Mouse (Mus musculus) kidney, embryonic 15.5 days (tissue): ENCODE data around the gene Tsku. TPM values are rescaled to one million over a fixed set of nuclear protein-coding genes. Genes with fewer than 3 reads are reported as not detected.
A peak's percentile ranks its signal among the peaks of the same experiment; 100 is the strongest.

Experiments used
- ATAC-seq: fragments of 200-750 bp; cut with Nextera tagmentation; replicated peaks from 2 replicates; pipeline ENCODE4 v1.8.0; 2017; ENCODE audit warnings: moderate TSS enrichment; ENCODE audit not compliant: low FRiP score
- H3K27ac ChIP-seq: fragments of 300-500 bp; sonication (generic); 2 replicates; pipeline ENCODE4 v1.5.1; 2015; ENCODE audit warnings: mild to moderate bottlenecking, inconsistent platforms
- H3K27me3 ChIP-seq: fragments of 300-500 bp; sonication (generic); 2 replicates; pipeline ENCODE4 v1.6.1; 2015; ENCODE audit warnings: inconsistent platforms
- H3K36me3 ChIP-seq: fragments of 300-500 bp; sonication (generic); 2 replicates; pipeline ENCODE4 v1.6.1; 2015; ENCODE audit warnings: inconsistent platforms
- H3K4me1 ChIP-seq: fragments of 300-500 bp; sonication (generic); 2 replicates; pipeline ENCODE4 v1.6.1; 2015; ENCODE audit warnings: inconsistent platforms
- H3K4me2 ChIP-seq: fragments of 300-500 bp; sonication (generic); 2 replicates; pipeline ENCODE4 v1.6.1; 2015; ENCODE audit warnings: moderate library complexity, mild to moderate bottlenecking, inconsistent platforms
- H3K4me3 ChIP-seq: fragments of 300-500 bp; sonication (generic); replicated peaks from 2 replicates; pipeline ENCODE4 v1.5.1; 2015; ENCODE audit warnings: mild to moderate bottlenecking, inconsistent platforms
- H3K9ac ChIP-seq: fragments of 300-500 bp; sonication (generic); 2 replicates; pipeline ENCODE4 v1.6.1; 2015; ENCODE audit warnings: mild to moderate bottlenecking, inconsistent platforms
- H3K9me3 ChIP-seq: fragments of 300-500 bp; sonication (generic); replicated peaks from 2 replicates; pipeline ENCODE4 v1.6.1; 2016; ENCODE audit warnings: inconsistent platforms
- WGBS: fragments of 180-500 bp; shearing (Covaris S2); methylation state at CpG from one replicate; pipeline ENCODE4 v1.1.7; 2015; ENCODE audit warnings: mixed read lengths; 5-methylcytosine and 5-hydroxymethylcytosine counted together
- polyA plus RNA-seq: library from polyadenylated mRNA; unstranded; fragments of >200 nt; fragmentation: Nextera tagmentation; extraction: Ambion mirVana; gene quantifications from 2 replicates; pipeline ENCODE4 v1.2.1, GENCODE M21; 2015

The Tsku gene
- polyA plus RNA-seq, 1 experiment from 2014 or later = 10.0 TPM

GRCm38 (mm10) chr7:98321083-98321482 lies 40.0 kb downstream of the Tsku start, which contains the start of gene Acer3:
TSS of gene Acer3 (minus strand) at chr7:98321208.
- H3K4me3 ChIP-seq = no peak within 1 kb of the TSS
- no peaks in the 10 kb centered on the region for H3K36me3 ChIP-seq
- ATAC-seq = no peak
- H3K9ac ChIP-seq = no peak within 1 kb of the TSS
- 89% methylated on average over 2 of the region's 2 CpGs for WGBS
- no peaks in the 10 kb centered on the region for H3K27me3 ChIP-seq
- H3K4me2 ChIP-seq = no peak within 1 kb of the TSS
- H3K27ac ChIP-seq = no peak within 1 kb of the TSS
- no peaks in the 10 kb centered on the region for H3K9me3 ChIP-seq
- H3K4me1 ChIP-seq = peaks cover 7% of the 10 kb centered on the region

DNA sequence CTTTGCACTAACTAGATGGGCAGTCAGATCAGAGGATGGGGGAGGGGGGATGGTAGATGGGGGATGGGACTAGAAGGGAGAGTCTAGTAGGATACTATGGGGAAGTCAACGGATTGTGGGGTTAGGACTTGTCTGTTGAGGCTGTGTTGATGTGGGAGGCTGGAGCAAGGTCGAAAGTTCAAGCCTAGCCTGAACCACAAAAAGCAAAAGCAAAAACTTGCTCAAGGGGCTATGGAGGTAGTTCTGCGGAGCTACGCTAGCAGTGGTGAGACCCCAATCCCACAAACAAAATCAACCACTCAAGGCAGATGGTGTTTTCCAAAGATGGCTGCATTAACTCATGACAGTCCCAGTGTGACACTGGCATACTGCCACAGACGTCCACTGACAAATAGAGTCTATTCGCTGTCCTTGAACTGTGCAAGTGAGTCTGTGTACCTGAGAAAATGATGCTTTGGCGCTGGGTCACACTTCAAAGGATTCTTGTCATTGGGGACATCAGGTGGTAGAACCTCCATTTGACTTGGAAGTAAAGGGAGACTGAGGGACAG lies 41.0 kb downstream of the Tsku start:
- Histone ChIP-seq H3K4me1 (peaks cover 7% of the 10 kb centered on the region), H3K36me3 (no peaks in the 10 kb centered on the region), H3K9ac (no peak overlapping the region), H3K4me2 (no peak overlapping the region), H3K27ac (no peak overlapping the region), H3K9me3 (no peaks in the 10 kb centered on the region), H3K27me3 (no peaks in the 10 kb centered on the region), H3K4me3 (no peak overlapping the region)
- ATAC-seq = no peak
- 86% methylated on average over 7 of the region's 7 CpGs for WGBS

- Histone ChIP-seq H3K27me3 (no peaks in the 10 kb centered on the region), H3K4me3 (no peak overlapping the region), H3K9me3 (no peaks in the 10 kb centered on the region), H3K4me1 (no peaks in the 10 kb centered on the region), H3K4me2 (no peak overlapping the region), H3K9ac (no peak overlapping the region), H3K27ac (no peak overlapping the region), H3K36me3 (no peaks in the 10 kb centered on the region)
- no peak for ATAC-seq
- WGBS = 47% methylated on average over 2 of the region's 2 CpGs
Observed at GRCm38 (mm10) chr7:98316568-98316967, 44.6 kb downstream of the Tsku start.

DNA sequence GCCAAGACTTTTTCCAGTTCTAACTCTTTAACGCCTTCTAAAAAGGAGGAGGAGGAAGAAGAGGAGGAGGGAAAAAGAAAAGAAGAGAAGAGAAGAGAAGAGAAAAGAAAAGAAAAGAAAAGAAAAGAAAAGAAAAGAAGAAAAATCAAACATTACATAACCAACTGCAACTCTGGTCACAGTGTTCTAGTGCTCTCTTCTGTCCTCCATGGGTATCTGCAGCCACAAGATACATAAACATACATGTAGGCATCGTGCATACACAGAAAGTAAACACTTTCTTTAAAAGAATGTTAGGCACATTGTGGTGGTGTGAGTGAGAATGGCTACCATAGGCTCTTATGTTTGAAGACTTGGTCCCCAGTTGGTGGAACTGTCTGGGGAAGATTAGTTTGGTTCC lies 46.0 kb downstream of the Tsku start:
- WGBS = 84% methylated on average over 2 of the region's 2 CpGs
- no peak overlapping the region for H3K9ac ChIP-seq

GRCm38 (mm10) chr7:98312185-98312920 lies 48.8 kb downstream of the Tsku start:
- no peaks in the 10 kb centered on the region for H3K36me3 ChIP-seq
- H3K4me1 ChIP-seq = peaks cover 13% of the 10 kb centered on the region
- no peak overlapping the region for H3K4me3 ChIP-seq
- no peak overlapping the region for H3K27ac ChIP-seq
- H3K27me3 ChIP-seq = 0 out of 2 replicates have a peak, but pooled peaks cover 3% of the 10 kb centered on the region
- WGBS = 64% methylated on average over 4 of the region's 4 CpGs
- no peaks in the 10 kb centered on the region for H3K9me3 ChIP-seq
- no peak for ATAC-seq
- no peak overlapping the region for H3K9ac ChIP-seq
- no peak overlapping the region for H3K4me2 ChIP-seq

More for the DNA sequence above, 46.0 kb downstream of the Tsku start:
- Histone ChIP-seq H3K36me3 (no peaks in the 10 kb centered on the region), H3K4me1 (no peaks in the 10 kb centered on the region), H3K27me3 (0 out of 2 replicates have a peak, but pooled peaks cover 3% of the 10 kb centered on the region), H3K9me3 (no peaks in the 10 kb centered on the region), H3K4me2 (no peak overlapping the region), H3K4me3 (no peak overlapping the region), H3K27ac (no peak overlapping the region)
- no peak for ATAC-seq

DNA sequence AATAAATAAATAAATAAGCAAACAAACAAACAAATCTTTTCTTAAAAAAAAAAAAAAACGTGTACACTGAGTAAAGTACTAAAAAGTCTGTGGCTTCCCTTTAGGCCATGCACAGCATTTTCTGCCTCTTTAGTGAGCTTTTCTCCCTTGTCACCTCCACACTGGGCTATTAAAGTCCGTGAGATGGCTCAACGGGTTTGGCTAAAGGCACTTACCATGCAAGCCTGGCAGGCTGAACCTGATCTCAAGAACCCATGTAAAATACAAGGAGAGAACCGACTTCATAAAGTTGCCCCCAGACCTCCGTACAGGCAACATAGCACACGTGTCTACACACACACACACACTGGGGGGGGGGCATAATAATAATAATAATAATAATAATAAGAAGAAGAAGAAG lies 50.9 kb downstream of the Tsku start:
- no peak overlapping the region for H3K4me2 ChIP-seq
- ATAC-seq = no peak
- WGBS = 55% methylated on average over 6 of the region's 6 CpGs

DNA sequence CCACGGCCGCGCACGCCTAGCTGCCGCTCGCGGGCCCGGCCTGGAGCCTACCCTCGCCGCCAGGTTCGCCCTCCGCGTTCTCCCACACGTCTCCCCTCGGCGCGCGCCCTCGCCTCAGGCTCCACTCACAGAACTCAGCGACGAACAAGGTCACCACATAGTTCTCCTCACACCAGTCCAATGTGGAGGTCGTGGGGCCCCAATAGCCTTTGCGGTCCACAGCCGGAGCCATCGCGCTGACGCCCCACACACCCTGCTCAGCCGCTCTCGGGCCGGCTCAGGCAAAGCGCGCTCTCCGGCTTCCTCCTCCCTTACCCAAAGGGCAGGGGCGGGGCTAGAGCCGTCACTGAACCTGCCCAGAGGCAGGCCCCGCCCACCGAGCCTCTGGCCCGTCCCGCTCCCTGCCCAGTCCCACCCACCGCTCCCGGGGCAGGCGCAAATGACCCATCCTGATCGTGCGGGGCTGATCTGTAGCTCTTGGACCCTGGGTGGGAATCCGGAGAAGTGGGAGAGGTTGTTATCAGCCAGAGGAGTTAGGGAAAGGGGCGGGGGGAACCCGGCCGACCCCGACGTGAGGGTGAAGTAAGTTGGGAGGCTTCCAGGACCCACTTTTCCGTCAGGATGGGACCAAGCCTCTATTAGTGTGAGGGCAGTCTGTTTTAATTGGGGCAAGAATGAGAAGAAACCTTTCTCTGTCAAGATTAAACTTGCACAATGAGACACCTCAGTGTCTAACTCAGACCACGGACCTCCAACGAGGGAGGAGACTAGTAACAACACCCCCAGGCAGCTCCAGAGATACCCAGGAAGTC lies 51.7 kb downstream of the Tsku start:
- H3K9me3 ChIP-seq = no peaks in the 10 kb centered on the region
- peak overlapping the region; percentile 80 for H3K9ac ChIP-seq
- peaks cover 13% of the 10 kb centered on the region for H3K4me1 ChIP-seq
- no peaks in the 10 kb centered on the region for H3K36me3 ChIP-seq
- peak overlapping the region; percentile 73 for H3K4me2 ChIP-seq
- peak; percentile 99 for ATAC-seq
- 0 out of 2 replicates have a peak, but pooled peaks cover 3% of the 10 kb centered on the region for H3K27me3 ChIP-seq
- under 1% methylated on average over 53 of the region's 53 CpGs for WGBS
- peak overlapping the region; percentile 77 for H3K27ac ChIP-seq
- peak overlapping the region; percentile 80 for H3K4me3 ChIP-seq

More for the DNA sequence above, 50.9 kb downstream of the Tsku start:
- 0 out of 2 replicates have a peak, but pooled peaks cover 3% of the 10 kb centered on the region for H3K27me3 ChIP-seq
- H3K9ac ChIP-seq = no peak overlapping the region
- no peak overlapping the region for H3K4me3 ChIP-seq
- no peaks in the 10 kb centered on the region for H3K36me3 ChIP-seq
- peaks cover 13% of the 10 kb centered on the region for H3K4me1 ChIP-seq
- no peaks in the 10 kb centered on the region for H3K9me3 ChIP-seq
- no peak overlapping the region for H3K27ac ChIP-seq

DNA sequence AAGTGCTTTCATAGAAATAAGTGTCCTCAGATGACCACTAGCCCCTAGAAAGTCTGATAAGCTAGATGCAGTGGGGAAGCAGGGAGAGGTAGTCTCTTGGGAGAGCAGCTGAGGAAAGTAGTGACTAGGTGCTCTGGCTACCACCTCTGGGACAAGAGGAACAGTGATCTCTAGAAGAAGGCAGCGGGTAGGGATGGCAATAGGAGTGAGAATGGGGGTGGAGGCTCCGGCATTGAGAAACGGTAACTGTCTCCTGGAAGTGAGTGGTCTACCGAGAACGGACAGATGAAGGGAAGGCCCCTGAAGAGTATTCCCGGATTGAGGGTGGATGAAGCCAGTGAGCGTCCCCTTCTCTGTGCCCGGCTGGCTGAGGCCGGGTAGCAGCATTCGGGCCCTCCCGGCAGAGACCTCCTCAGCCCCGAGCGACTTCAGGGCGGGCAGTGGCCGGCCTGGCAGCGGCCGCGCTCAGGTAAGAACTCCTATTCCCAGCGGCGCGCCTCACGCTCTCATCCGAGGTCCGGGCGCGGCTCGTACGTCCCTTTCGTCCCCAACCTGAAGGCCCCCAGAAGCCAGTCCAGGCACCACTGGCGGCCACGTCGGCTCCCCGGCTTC lies 52.4 kb downstream of the Tsku start:
- peak overlapping the region; percentile 73 for H3K4me2 ChIP-seq

GRCm38 (mm10) chr7:98307921-98308606 lies 53.1 kb downstream of the Tsku start:
- no peaks in the 10 kb centered on the region for H3K9me3 ChIP-seq
- H3K27me3 ChIP-seq = 0 out of 2 replicates have a peak, but pooled peaks cover 3% of the 10 kb centered on the region
- H3K4me3 ChIP-seq = peak overlapping the region; percentile 80
- no peaks in the 10 kb centered on the region for H3K36me3 ChIP-seq
- 46% methylated on average over 9 of the region's 9 CpGs for WGBS
- H3K27ac ChIP-seq = no peak overlapping the region
- H3K4me2 ChIP-seq = peak overlapping the region; percentile 73
- peaks cover 13% of the 10 kb centered on the region for H3K4me1 ChIP-seq
- no peak for ATAC-seq
- H3K9ac ChIP-seq = peak overlapping the region; percentile 80; the same call in 1 of the 2 replicates

More for the DNA sequence above, 52.4 kb downstream of the Tsku start:
- H3K9ac ChIP-seq = peak overlapping the region; percentile 80
- peak; percentile 82 for ATAC-seq
- peaks cover 13% of the 10 kb centered on the region for H3K4me1 ChIP-seq
- no peaks in the 10 kb centered on the region for H3K36me3 ChIP-seq
- peak overlapping the region; percentile 80 for H3K4me3 ChIP-seq
- WGBS = under 1% methylated on average over 27 of the region's 33 CpGs
- 0 out of 2 replicates have a peak, but pooled peaks cover 3% of the 10 kb centered on the region for H3K27me3 ChIP-seq
- H3K27ac ChIP-seq = peak overlapping the region; percentile 77
- H3K9me3 ChIP-seq = no peaks in the 10 kb centered on the region

DNA sequence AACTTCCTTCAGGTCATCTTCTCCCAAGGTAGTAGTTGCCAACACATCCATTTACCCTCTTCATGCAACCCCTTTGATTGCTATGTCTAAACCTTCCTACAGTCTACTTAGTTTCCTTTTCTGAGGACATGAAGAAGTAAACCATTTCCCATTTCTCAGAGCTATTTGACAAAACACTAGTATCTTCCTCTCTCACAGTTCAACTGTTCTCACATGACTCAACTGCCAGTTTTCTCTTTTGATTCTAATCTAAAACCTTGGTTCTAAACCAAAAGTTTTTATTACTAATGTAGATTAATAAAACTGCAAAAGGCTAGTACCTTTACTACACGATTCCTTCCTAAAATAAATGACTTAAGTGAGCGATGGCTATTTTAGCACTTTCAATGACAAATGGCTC lies 53.7 kb downstream of the Tsku start:
- Histone ChIP-seq H3K27ac (no peak overlapping the region), H3K4me3 (no peak overlapping the region), H3K9ac (no peak overlapping the region), H3K9me3 (no peaks in the 10 kb centered on the region), H3K4me2 (peak overlapping the region; percentile 73; the same call in 1 of the 2 replicates), H3K4me1 (peaks cover 13% of the 10 kb centered on the region), H3K27me3 (0 out of 2 replicates have a peak, but pooled peaks cover 3% of the 10 kb centered on the region), H3K36me3 (no peaks in the 10 kb centered on the region)
- 88% methylated on average over 2 of the region's 2 CpGs for WGBS
- no peak for ATAC-seq
